Mouse (Mus musculus) cerebellum, adult 11-12 months (tissue): ENCODE results near the gene Tifab.

Experiments used
- DNase-seq: peaks from one replicate; pipeline ENCODE4 v3.0.0; 2022

The Tifab gene

DNA sequence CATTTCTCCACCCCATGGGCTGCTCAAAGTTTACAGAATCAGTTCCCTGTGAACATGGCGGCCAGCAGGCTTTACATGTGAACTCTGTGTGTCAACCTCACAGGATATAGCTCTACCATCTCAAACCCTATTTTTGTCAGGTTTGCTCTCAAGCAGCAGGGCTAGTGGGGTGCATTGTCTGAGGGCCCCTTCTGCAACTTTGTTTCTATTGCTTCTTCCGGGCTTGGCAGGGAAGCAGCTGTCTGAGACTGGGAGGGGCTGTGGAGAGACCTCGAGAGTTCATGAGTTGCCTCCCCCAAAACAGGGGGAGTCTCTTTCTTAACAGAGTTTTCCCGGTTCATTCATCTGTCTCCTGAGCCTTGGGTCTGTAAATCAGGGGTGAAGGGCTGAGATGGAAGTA is 2.8 kb downstream of the Tifab start:
- DNase-seq = no peak

DNA sequence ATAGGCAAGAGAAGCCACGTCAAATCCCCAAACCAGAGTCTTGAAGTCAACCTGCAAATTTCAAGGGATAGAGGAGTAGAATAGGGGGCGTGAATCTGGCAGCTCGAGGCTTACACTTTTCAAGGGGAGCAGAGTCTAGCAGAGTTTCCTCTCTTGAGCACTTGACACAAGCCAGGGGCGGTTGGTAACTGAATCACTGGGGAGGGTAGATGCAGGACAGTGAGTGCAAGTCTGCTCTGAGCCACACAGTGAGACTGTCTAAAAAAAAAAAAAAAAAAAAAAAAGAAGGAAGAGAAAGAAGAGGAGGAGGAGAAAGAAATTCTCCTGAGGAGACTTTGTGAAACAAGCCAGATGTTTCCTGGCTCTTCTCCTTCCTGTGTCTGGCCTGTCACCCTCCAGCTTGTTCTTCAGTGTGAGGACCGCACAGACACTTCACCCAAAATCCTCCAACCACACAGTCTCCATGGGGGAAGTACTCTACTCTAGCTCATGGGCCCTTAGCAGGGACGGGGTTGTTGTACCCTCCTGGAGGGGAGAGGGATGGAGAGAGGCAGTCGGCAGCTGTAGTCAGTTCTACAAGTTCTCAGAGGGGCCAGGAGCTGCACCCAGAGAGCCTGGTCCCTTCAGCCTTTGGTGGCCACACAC is 5.7 kb downstream of the Tifab start:
- no peak for DNase-seq

DNA sequence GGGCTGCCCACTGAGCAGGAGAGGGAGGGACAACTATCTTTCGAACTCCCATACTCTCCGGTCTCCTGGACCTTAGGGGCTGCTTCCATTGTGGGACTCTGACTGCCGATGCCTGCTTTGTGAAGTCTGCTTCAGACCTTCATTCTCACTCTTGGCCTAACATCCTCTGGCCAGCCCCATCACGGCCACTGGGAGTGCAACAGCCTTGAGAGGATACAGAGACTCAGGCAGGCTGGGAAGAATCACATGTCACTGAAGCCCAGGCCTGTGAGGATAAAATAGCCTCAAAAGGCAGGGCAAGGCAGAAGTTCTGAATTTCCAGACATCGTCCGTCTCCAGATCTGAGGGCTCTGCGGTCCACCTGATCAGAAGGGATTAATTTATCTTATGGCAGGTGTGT is 6.6 kb downstream of the Tifab start:
- no peak for DNase-seq

DNA sequence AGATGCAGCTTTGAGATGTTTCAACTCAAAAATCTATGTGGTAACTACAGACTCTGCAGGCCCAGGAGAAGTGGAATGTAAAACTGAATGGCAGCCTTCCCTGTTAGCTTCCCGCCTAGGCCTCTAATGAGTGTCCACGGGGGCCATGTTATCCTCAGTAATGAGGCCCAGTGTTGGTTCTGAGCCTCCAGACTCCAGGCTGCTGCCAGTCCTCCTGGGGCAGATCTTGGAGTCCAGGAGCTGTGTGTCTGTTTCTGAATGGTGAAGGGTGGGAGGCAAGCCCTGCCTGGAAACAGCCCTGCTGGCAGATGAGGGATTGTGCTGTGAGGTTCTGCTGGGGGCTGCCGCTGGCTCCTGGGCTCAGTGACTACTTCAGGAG is 10.3 kb downstream of the Tifab start:
- no peak for DNase-seq

DNA sequence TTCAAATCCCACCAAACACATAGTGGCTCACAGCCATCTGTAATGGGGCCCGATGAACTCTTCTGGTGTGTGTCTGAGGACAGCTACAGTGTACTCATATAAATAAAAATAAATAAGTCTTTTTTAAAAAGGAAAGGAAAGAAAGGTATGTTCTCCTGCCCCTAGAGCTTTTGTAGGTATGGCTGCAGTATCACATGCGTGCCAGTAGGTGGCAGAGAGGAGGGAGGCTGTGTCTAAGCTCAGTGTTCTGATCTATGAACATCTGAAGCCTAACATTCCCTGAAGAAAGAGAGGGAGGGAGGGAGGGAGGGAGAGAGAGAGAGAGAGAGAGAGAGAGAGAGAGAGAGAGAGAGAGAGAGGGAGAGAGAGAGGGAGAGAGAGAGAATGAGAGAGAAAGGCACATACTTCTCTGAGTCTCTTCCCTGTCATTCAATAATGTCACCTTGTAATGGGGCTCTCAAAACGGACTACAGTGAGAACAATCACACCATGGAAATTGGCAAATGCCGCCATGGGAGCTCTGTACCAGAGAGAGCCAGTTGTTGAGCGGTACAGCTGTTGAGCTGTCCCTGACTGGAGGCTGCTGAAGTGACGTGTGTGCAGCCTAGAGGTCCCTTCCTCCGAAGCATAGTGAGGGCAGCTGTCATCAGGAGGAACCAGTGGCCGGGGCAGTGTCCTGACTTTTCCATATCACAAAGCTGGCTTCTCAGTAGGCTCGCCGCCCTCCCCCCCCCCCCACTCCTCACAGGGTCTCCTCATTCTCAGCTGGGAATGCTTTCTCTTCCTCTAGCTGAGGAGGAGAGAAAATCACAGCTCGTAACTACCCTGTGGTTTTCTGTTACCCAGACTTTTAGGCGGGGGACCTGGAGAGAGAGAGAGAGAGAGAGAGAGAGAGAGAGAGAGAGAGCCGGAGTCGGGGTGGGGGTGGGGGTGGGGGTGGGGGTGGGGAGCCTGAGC is 11.0 kb downstream of the Tifab start:
- DNase-seq = no peak

DNA sequence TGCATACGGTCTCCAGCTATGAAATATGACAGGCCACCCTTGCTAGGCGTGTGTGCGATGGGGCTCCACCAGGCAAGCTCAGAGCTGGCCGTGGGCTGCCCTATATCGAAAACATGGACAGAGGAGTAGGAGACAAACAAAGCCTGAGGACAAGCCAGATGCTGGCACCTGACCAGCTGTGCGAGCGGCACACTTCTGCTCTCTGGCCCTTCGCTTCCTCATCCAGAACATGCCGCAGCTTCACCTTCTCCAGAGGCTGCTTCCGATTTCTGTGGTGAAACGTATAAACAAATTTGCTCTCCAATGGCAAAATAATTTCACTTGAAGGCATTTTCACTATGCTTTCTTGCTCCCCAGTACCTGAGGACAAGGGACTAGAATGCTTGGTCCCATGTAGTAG is 13.1 kb downstream of the Tifab start:
- DNase-seq = no peak

DNA sequence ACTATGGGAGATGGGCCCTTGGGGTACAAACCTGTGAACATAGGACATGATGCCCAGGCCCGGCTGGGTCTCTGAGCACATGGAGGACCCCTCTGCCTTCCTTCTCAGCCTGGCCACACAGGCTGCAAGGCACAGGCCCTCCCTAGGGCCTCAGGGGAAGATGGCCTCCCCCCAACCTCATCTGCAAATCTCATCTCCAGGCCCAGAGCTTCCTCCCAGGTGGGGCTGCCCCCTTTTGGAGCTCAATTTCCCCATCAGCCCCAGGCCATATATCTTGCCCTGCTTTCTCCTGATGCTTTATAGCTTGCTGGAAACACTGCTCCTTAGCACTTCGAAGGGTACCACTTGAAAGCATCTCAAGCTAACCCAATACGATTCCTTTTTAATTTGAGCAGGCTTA is 14.3 kb downstream of the Tifab start:
- DNase-seq = no peak

DNA sequence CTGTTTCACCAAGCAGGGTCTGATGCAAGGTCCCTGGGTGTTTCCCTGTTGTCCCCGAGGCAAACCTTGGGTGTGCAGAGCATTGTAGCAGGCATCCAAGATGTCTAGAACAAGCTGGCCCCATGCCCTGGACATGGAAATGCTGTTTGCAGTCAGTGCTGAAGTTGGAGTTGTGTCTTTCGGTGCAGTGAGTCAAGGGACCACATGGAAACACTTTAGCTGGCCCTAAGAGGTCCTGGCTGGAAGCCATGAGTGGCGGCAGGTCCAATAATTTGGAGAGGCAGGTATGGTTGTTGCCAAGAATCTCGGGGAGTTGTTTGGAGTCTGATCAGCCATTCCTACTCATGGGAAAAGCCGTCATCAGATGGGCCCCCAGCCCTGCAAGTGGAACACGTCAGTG is 14.9 kb downstream of the Tifab start:
- DNase-seq = no peak

DNA sequence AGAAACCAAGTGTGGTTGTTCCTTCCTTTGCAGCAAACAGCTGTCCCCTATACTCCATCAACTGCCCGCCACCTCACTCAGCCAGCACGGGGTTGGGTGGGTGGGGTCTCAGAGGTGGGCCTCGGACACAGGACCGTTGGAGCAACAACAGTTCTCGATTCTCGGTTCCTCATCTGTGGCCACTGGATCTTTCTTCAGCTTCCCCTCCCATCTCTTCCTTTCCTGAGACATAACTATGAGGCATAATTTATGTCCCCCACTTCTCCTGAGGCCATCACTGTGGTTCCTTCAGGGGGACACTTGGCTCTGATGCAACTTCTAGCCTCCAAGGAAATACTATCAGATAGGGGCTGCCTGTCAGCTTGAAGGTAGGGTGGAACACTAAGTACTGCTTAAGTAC is 15.8 kb downstream of the Tifab start:
- no peak for DNase-seq

DNA sequence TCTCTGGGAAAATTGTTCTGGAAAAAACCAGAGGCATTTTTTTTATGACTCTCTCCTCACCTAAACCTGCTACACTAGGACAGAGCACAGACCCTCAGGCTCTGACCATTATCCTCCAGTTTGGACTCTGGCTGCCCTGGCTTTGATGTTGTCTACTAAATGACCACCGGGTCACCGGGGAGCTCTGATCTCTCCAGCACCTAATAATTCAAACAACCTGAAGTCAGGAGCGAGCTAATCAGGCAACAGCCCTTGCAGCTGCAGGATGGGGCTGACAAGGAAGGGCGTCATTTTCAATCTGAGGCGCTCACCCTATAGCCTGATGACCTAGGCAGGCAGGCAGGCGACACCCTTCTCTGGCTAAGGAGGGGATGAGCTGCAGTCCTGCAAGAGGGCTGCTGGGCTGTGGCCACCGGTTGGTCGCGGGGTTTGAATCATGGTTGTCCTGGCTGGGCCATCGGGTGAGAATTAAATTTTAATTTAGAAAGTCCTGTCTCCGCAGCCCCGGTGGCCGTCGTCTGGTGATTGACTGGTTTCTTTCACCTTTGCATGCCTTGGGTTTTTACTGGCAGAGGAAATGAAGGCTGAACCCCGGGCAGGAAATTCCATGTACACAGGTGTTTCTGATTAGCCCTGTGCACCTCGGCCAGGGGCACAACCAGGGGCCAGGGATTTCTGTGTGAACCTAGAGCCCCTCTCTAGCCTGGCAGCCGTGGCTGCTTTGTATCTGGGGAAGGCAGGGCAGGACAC is 18.9 kb downstream of the Tifab start:
- DNase-seq = no peak

DNA sequence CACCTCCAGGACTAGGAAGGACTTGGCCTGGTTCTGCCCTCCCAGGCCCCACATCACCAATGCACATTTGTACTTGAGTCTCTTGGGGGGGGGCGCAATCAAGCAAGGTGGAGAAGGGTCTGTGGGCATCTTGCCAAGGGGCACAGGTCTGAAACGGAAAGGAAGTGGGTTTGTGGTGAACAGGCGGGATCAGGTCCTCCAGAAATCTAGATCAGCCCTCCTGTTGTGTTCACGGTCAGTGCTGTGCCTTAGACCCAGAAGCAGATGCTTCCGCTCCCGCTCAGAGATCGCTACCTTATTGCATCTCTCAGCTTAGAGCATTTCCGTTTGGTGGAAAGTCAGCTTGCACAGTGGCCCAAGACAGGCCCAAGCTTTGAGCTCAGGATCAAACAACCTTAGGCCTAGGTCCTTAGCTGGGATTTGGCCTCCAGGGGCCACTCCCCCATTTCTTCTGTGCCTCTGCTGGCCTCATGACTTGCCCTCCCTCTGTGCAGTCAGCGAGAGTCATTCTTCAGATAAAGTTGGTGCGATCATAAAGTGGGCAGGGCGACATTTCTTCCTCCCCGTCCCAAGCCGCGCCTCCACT is 19.6 kb downstream of the Tifab start:
- DNase-seq = no peak

DNA sequence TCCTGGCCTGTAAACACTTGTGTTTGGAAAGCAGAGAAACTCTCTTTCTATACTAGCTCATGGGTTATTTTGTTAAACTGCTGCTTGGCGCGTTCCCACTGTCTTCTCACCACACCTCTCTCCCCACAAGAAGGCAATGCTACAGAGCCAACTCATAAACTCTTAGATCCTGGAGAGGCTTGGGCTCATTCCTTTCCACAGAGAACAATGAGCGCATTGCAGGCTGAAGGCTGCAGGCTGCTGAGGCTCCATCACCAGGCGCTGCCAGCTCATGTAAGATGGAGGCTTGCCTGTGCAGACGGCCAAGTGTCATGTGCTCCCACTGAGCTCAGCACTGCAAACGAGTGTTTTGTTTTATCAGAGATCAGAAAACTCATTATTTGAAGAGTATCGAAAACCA is 23.0 kb downstream of the Tifab start:
- DNase-seq = no peak

DNA sequence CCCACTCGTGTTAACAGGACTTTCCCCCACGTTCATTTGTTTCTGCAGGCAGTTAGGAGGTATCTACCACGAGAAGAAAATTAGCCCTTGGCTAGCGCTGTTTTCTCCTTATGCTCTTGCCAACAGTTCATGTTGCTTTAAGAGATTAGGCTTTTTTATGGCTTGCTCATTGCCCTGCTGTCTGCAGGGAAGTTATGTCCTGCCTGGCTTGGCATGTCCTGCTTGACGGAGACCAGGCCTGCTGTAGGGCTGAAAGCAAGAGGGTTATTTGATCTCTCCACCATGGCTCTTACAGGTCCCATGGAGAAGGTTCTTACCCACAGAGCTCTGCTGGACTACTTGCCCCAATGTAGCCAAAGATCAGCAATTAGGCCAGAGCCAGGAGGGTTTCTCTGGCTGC is 23.6 kb downstream of the Tifab start:
- DNase-seq = no peak

DNA sequence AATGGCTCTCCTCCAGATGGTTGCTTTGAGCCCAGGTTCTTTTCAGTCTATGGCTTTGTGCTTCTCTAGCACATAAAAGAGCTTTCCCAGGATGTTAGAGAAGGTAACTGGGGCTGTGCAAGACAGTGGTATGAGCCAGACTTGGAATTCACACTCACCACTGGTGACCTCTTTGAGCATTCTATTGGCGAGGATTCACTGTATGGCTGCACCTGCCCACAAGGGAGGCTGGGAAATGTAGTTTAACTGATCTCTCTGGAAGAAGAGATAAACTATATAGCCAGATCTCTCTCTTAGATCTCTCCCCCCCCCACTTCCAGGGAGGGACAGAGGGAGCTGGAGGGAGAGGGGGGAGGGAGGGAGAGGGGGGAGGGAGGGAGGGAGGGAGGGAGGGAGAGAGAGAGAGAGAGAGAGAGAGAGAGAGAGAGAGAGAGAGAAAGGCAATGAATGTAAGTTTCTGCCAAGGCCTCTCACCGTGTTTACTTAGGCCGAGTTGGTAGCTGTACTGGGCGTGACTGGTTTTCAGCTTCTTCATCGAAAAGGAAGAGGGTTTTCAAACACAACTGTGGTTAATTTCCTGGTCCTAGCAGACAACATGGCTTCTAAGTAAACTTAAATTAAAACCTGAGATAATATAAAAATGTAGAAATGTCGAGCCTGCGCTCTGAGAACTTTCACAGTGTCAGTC is 25.8 kb downstream of the Tifab start:
- no peak for DNase-seq

DNA sequence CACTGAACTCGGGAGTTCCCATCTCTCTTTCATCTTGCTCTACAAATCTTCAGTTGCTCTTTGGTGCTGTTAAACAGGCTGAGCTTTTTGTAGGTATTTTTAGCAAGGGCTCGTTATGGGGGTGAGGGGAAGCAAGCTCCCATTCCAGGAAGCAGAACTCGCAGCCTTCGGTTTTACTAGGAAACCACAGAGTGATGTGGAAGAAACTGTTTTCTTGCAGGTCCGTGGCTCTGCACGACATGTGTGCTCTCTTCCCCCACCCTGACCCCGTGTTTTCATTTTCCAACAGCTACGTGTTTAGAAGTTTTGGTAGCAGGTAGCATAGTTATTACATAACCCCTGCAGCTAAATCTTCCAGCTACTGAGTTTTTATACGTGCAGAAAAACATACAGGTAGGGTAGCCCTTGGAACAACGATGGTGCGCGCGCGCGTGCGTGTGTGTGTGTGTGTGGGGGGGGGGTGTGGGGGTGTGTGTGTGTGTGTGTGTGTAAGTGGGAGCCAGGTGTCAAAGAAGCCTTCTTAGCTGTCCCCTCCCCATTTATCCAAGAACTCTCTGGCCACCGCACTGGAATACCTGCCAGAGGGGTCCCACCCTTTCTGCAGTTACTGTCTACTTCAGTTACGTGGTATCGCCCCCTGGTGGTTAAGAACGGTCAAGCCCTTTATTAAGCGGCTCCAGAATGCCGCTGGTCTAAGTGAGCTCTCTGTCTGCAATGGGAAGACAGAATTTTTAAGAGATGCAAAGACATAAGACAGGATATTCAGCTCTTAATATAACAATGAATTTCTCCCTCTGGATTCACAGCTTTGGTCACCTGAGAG is 27.1 kb downstream of the Tifab start:
- DNase-seq = no peak

DNA sequence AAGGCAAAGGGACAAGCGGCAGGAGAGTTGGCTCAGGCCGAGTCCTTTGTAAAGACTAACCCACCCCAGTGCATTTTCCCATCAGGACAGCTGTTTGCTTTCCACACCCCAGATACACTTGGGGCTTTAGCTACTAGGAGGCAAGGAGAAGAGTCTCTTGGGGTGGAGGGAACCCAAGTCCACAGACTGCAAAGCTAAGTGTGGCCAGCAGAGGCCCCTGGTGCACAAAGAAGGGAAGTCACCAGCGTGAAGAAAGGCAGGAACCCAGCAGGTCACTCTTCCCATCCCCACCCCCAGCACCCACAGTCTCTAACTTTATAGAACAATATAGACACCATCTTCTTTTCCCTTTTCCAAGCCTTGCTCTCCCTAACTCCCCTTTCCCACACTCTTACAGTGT is 33.2 kb downstream of the Tifab start:
- no peak for DNase-seq

DNA sequence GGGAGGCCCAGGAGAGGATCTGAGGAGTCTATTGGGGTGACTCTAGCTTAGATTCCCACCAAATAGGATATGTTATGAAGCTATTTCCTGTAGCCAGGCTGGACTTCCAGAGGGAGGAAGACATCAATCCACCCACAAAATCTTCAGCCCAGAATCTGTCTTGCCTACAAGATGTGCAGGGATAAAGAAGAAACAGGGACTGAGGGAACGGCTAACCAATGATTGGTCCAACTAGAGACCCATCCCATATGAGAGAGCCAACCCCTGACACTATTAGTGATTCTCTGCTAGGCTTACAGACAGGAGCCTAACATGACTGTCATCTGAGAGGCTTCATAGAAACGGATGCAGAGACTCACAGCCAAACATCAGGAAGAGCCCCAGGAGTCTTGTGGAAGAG is 34.7 kb downstream of the Tifab start:
- DNase-seq = no peak

DNA sequence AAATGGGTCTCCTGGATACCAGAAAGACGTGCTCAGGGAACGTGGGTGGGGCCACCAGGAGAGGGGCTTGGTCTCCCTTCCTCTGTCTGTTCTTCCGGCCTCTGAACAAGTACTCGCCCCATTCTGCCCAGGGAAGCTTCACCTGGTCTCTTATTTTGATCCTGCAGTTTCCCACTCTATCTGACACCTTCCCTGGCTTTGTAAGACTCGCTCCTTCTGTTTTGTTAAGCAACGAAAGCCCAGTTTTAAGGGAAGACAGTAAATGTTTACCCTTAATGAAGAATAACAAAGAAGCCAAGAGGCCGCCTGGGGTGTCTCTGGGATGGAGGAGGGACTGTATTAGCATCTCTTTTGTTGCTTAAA is 35.6 kb downstream of the Tifab start:
- DNase-seq = no peak

DNA sequence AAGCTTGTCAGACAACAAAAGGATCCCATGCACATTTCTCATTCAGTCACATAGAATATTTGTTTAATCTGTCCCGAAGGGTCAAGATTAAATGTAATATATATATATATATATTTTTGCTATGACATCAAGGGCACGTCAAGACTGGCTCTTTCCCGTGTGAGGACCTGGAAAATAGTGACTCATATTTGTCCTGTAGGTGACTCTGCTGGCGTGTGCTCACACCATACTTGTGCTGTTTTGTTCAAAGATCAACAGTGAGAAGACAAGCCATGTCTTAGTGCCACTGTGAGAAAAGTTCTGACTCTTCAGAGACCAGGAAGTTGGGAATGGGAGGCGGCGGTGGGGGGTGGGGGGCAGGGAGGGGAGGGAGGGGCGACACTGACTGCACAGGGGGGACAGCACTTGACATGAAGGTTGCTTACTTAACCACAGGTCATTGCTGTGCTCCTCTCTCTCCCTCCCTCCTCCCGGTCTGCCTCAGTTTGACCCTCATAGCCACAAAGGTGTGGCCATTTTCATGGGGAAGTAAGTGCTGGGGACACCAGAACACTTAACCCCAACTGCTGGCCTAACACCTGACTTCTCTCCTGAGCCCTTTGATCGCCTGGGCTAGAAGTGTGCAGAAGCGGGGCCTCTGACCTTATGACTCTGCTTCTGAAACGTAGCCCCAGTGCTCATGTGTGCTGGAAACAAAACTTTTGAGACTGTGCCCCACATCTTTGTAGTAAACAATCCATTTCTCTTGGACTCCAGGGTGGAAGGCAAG is 36.1 kb downstream of the Tifab start:
- no peak for DNase-seq

DNA sequence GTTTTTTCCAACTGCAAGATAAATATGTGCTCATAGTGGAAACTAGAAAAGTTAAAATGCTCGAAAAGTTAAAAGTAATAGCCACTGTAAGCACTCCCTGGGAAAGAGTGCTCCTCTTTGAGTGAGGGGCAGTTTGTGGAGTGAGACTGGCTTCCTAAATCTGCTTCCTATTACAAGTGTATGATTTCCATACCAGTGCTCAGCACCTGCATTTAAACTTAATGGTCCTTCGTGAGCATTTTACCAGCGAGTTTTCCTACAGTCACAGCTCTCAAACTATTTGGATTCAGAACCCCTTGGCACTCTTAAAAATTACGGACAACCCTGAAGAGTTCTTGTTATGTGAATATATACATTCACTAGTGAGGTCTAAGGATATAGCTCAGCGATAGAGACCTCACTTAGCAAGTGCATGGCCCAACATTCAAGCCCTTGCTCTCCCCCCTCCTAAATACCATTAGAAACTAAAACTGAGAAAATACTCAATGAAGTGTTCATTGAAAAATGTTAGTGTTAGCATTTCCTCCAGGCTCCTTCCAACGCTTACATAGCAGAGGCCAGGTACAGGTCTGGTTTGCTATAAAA is 39.4 kb downstream of the Tifab start:
- DNase-seq = no peak

DNA sequence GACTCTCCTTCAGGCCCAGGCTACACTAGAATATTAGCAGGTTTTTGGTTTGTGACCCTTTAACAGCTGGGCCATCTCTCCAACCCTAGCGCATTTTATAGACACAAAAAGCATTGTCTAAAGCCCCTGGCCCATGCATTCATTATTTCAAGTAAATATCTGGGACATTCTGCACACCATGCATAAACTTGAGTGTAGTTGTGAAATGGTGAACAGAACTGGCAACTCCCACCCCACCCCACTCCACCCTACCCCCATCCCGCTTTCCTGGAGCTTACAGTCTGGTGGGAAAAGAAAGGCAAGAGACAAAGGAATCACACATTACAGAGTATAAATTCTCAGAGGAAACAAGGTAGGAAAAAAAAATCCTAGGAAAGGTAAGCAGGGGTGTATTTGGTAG is 42.5 kb downstream of the Tifab start, which contains the start of gene H2afy:
Gene H2afy, minus strand, starts transcription at position 162 of the 400 bp plus-strand sequence.
- DNase-seq = no peak
